Mouse (Mus musculus) urinary bladder, adult 2 months (tissue): ENCODE measurements around the gene Cldn4. TPM values are rescaled to one million over a fixed set of nuclear protein-coding genes. Genes with fewer than 3 reads are reported as not detected.

Experiments
- polyA plus RNA-seq: library from polyadenylated mRNA; depleted of rRNA; stranded (reverse); fragments of >200 nt; gene quantifications from 2 replicates; pipeline ENCODE4 v1.2.3, GENCODE M21; 2012; rRNA removed

Gene Cldn4
- polyA plus RNA-seq, 1 experiment = 393 TPM

Other genes starting within 250 kb of the Cldn4 start
- gene Eln, start 199.6 kb downstream of the Cldn4 start, polyA plus RNA-seq = 75.6 and 76.3 TPM in 2 replicates
- not detected in 2 replicates for gene Tmem270, start 40.2 kb downstream of the Cldn4 start, polyA plus RNA-seq
- gene Cldn13, start 31.4 kb downstream of the Cldn4 start, polyA plus RNA-seq = not detected in 2 replicates
- 84.7 and 103 TPM in 2 replicates for gene Mettl27, start 14.6 kb downstream of the Cldn4 start, polyA plus RNA-seq
- gene Cldn3, start 39.3 kb upstream of the Cldn4 start, polyA plus RNA-seq = 0.15 and 0.17 TPM in 2 replicates
- 50.0 and 69.5 TPM in 2 replicates for gene Abhd11, start 62.2 kb upstream of the Cldn4 start, polyA plus RNA-seq
- 9.6 and 11.5 TPM in 2 replicates for gene Stx1a, start 76.5 kb upstream of the Cldn4 start, polyA plus RNA-seq
- gene Dnajc30, start 117.3 kb upstream of the Cldn4 start, polyA plus RNA-seq = 25.3 and 28.1 TPM in 2 replicates
- gene Bud23, start 118.0 kb upstream of the Cldn4 start, polyA plus RNA-seq = 51.2 and 54.6 TPM in 2 replicates
- gene Vps37d, start 131.3 kb upstream of the Cldn4 start, polyA plus RNA-seq = 4.0 and 4.4 TPM in 2 replicates
- 1.9 and 2.5 TPM in 2 replicates for gene Mlxipl, start 143.0 kb upstream of the Cldn4 start, polyA plus RNA-seq
- gene Tbl2, start 202.7 kb upstream of the Cldn4 start, polyA plus RNA-seq = 7.2 and 9.7 TPM in 2 replicates
- gene Bcl7b, start 221.3 kb upstream of the Cldn4 start, polyA plus RNA-seq = 33.4 and 43.0 TPM in 2 replicates
- gene Baz1b, start 240.3 kb upstream of the Cldn4 start, polyA plus RNA-seq = 33.2 and 41.7 TPM in 2 replicates